Comparison of ENCODE assay signal across 11 mouse cellular contexts in the genomic region with DNA sequence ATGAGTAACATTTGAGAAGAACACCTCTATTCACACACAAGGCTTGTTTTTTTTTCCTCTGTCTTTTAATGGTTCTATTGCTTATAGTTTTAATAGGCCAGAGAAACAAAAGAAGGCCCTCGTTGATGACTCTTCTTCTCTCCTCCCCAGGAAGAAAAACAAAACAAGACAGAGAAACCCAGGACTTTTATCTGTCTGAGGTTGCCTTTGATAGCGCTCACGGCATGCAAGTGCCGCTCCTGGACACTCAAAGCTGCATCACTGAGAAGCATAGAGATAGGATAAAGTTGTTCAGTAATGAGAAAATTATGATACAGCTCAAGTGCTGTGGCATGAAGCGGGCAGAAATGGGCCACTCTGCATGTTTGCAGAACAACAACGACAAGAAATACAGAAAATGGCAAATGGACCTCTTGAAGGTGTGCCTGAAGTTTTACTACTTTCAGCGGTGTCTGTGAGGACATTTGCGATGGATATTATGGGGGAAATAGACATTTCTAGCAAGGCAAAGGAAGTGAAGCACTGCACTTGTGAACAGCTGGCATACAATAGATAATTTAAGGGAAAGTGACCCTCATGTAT.
DNase-seq lines count a peak whose midpoint lies in the region; ATAC-seq and TF ChIP-seq lines count a peak whose summit lies in the region.
"Had no signal": no experiment of that assay in that cellular context is flagged by ENCODE, and none has a peak within 500 bp of the region (broad histone marks: within the 10 kb centered on the region; RNA-seq: fewer than 3 reads in every experiment).

No protein-coding gene starts in this region.

- H3K27ac ChIP-seq in heart, embryonic 11.5 days (ENCODE audit: low read depth, low read length), result peak overlapping the region; percentile 78
- H3K27ac ChIP-seq in left cerebral cortex, adult 2 months, result peak overlapping the region; percentile 89
- H3K27ac ChIP-seq in forebrain, embryonic 16.5 days (ENCODE audit: low read length), result peak overlapping the region; percentile 28; the same call in 1 of the 2 replicates
- H3K27ac ChIP-seq: lung, embryonic 15.5 days; stomach, postnatal 0 days had no signal

- no peak for DNase-seq in heart, adult 9 months (ENCODE audit: low spot score in 2 of 2)
- DNase-seq in left cerebral cortex, adult 2 months (ENCODE audit: extremely low spot score in 1 of 2, low spot score in 2 of 2), result no peak
- no peak for DNase-seq in left cerebral cortex, adult 18-20 months (ENCODE audit: low spot score in 2 of 2)
- DNase-seq in cerebellum, adult 18-20 months, result no peak
- no peak for DNase-seq in lung, adult 18-20 months
- DNase-seq: right cerebral cortex, postnatal 4 days had no signal

- no peak overlapping the region for H3K4me3 ChIP-seq in heart, embryonic 11.5 days (ENCODE audit: low read depth, low read length)
- no peak overlapping the region for H3K4me3 ChIP-seq in left cerebral cortex, adult 2 months
- no peak overlapping the region for H3K4me3 ChIP-seq in forebrain, embryonic 16.5 days (replicated peaks; ENCODE audit: low read length)
- H3K4me3 ChIP-seq: lung, embryonic 15.5 days had no signal

- H3K36me3 ChIP-seq in heart, embryonic 11.5 days (ENCODE audit: control insufficient read depth, insufficient read depth, low read length), result no peaks in the 10 kb centered on the region
- H3K36me3 ChIP-seq in forebrain, embryonic 16.5 days (ENCODE audit: control insufficient read depth, insufficient read depth), result no peaks in the 10 kb centered on the region
- H3K36me3 ChIP-seq: lung, embryonic 15.5 days had no signal

- peaks cover 56% of the 10 kb centered on the region for H3K4me1 ChIP-seq in heart, embryonic 11.5 days (ENCODE audit: control insufficient read depth, insufficient read depth, low read length)
- H3K4me1 ChIP-seq in forebrain, embryonic 16.5 days (replicated peaks; ENCODE audit: control insufficient read depth, insufficient read depth, low read length), result peaks cover 44% of the 10 kb centered on the region

- ATAC-seq in heart, embryonic 11.5 days (replicated peaks; ENCODE audit: insufficient number of reproducible peaks, low FRiP score, low TSS enrichment), result 0 out of 2 replicates have a peak, but pooled peaks have one; percentile 52
- no peak for ATAC-seq in forebrain, embryonic 16.5 days
- peak; percentile 30 for ATAC-seq in megakaryocyte progenitor cell, adult 5-6 weeks (replicated peaks; ENCODE audit: poor library complexity)

- H3K9ac ChIP-seq in heart, embryonic 11.5 days (ENCODE audit: low read depth, low read length), result no peak overlapping the region
- no peak overlapping the region for H3K9ac ChIP-seq in forebrain, embryonic 16.5 days (replicated peaks; ENCODE audit: low read depth, low read length)
- H3K9ac ChIP-seq: lung, embryonic 15.5 days had no signal

- 44% methylated on average over 8 of the region's 8 CpGs for WGBS in heart, embryonic 11.5 days (ENCODE audit: insufficient replicate concordance)
- 66% methylated on average over 8 of the region's 8 CpGs for WGBS in forebrain, embryonic 16.5 days

- peak overlapping the region; percentile 38 for H3K4me2 ChIP-seq in heart, embryonic 11.5 days
- H3K4me2 ChIP-seq in forebrain, embryonic 16.5 days (ENCODE audit: low read length), result no peak overlapping the region
- H3K4me2 ChIP-seq: lung, embryonic 15.5 days had no signal

- H3K27me3 ChIP-seq in heart, embryonic 11.5 days (ENCODE audit: control insufficient read depth, insufficient read depth, low read length), result no peaks in the 10 kb centered on the region
- H3K27me3 ChIP-seq in forebrain, embryonic 16.5 days (replicated peaks; ENCODE audit: control insufficient read depth, insufficient read depth, low read length), result no peaks in the 10 kb centered on the region
- H3K27me3 ChIP-seq: lung, embryonic 15.5 days had no signal

- no peak for TF ChIP-seq CTCF in left cerebral cortex, adult 2 months (IDR thresholded peaks at IDR 0.05)

- intact Hi-C loops in left cerebral cortex, adult 2 months (cut with DNase I), result loop anchor here (10.0 kb wide), 1 partner anchor 50 kb away; no protein-coding TSS in a partner anchor

- H3K9me3 ChIP-seq in heart, embryonic 11.5 days (replicated peaks; ENCODE audit: control insufficient read depth, low read length), result no peaks in the 10 kb centered on the region
- no peaks in the 10 kb centered on the region for H3K9me3 ChIP-seq in forebrain, embryonic 16.5 days (ENCODE audit: control insufficient read depth, low read length)
- H3K9me3 ChIP-seq: lung, embryonic 15.5 days had no signal

Comparison
In these comparisons a context has a peak if more than half of its experiments do, and no peak if none do; other contexts are left out.
1. H3K27ac ChIP-seq: peak in every context shown above with its lines; median percentile 89 in left cerebral cortex, adult 2 months; 78 in heart, embryonic 11.5 days; 28 in forebrain, embryonic 16.5 days.